Mouse (Mus musculus): Measurements from ENCODE around the gene Spag4. TPM values are rescaled to one million over a fixed set of nuclear protein-coding genes. Genes with fewer than 3 reads are reported as not detected.

Spag4 gene
- polyA plus RNA-seq (2012; rRNA removed): 1.1 and 1.8 TPM in 2 replicates

DNA sequence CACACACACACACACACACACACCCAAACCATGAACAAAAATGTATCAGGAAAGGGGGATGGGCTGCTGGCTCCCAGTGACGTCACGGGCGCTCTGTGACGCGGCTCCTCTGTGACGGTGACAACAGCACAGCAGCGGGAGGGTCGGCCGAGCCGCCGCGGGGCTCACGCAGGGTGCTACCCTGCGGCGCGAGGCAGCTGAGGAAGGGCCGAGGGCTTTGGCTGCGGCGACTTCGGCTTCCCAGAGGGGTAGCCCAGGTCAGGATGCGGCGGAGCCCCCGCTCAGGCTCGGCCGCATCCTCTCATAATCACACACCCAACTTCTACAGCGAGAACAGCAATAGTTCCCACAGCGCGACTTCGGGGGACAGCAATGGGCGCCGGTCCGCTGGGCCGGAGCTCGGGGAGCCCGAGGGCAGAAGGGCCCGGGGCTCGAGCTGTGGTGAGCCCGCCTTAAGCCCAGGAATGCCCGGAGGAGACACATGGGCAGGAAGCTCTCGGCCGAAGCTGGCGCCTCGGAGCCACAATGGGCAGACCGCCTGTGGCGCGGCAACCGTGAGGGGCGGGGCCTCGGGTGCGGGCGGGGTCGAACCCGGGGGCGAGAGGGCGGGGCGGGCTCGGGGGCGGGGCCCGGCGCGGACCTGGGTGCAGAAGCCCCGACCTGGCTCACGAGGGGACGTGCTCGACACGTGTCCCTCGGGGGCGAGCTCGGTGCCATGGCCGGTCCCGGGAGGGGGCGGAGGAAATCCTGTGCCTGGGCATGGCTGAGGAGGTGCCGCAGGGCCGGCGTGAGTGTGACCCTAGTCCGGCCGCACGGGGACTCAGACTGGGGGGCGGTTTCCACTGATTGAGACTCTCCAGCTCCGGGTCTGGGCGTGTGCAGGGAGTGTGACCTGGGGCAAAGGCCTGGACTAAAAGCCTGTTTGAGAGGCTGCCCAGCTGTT lies at the start of gene Spag4:
TSS of gene Spag4 (plus strand) at position 77 of the 943 bp plus-strand sequence.
- peak; percentile 71 for DNase-seq
- under 1% methylated on average over 81 of the region's 81 CpGs for whole genome bisulfite sequencing
- TF ChIP-seq POLR2A (IDR thresholded peaks at IDR 0.05; ENCODE audit: borderline replicate concordance, extremely low read depth, low read depth, low read length): no peak
- TF ChIP-seq CTCF (IDR thresholded peaks at IDR 0.05; ENCODE audit: insufficient read depth, low read length): no peak
- peak within 1 kb of the TSS; percentile 64 for H3K4me3 ChIP-seq (replicated peaks; ENCODE audit: extremely low read depth, low read depth, low read length)
- no peaks in the 10 kb centered on the region for H3K4me1 ChIP-seq (ENCODE audit: control insufficient read depth, insufficient read depth, low read length)

DNA sequence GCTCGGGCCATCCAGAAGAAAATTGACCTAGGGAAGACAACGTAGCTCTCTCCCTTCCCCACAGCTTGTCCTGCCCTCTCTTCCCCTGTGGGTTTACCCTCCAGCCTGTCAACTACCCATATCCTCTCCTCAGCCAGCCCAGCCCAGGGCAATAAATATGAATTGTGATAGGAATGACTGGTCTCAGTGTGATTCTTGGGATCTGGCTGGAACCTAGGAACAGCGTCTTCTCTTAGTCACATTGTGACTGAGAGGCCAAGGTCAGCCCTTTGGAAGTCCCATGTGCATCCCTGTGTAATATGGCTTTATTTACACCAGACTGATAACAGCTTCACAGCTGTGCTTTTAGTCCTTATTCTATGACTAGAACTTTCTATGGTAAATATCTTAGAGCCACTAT lies 46.9 kb upstream of the Spag4 start:
- 89% methylated on average over 3 of the region's 3 CpGs for whole genome bisulfite sequencing
- no peak for DNase-seq
- TF ChIP-seq POLR2A (IDR thresholded peaks at IDR 0.05; ENCODE audit: borderline replicate concordance, extremely low read depth, low read depth, low read length): no peak
- TF ChIP-seq CTCF (IDR thresholded peaks at IDR 0.05; ENCODE audit: insufficient read depth, low read length): no peak
- Histone ChIP-seq H3K4me3 (replicated peaks; ENCODE audit: extremely low read depth, low read depth, low read length) (no peak overlapping the region), H3K4me1 (ENCODE audit: control insufficient read depth, insufficient read depth, low read length) (no peaks in the 10 kb centered on the region)

DNA sequence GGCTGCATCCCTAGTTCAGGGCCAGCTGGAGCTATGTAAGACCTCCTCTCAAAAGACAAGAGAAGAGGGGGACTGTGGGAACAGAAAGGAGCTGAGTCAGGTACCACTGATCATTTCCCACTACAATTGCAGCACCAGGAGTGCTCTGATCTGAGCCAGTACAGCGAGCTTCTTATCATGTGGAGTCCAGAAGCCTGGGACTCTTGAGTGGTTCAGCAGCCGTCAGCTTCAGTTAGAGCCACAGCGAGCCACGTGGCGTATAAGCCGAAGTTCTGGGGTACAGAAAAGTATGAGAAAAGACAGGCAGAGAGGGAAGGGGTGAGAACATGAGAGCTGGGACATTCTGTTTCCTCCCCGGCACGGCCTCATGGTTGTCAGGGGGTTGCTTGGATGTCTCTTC lies 43.8 kb upstream of the Spag4 start:
- DNase-seq: no peak
- WGBS: 81% methylated on average over 8 of the region's 8 CpGs
- no peak overlapping the region for H3K4me3 ChIP-seq (replicated peaks; ENCODE audit: extremely low read depth, low read depth, low read length)
- no peaks in the 10 kb centered on the region for H3K4me1 ChIP-seq (ENCODE audit: control insufficient read depth, insufficient read depth, low read length)
- no peak for TF ChIP-seq POLR2A (IDR thresholded peaks at IDR 0.05; ENCODE audit: borderline replicate concordance, extremely low read depth, low read depth, low read length)
- no peak for TF ChIP-seq CTCF (IDR thresholded peaks at IDR 0.05; ENCODE audit: insufficient read depth, low read length)

DNA sequence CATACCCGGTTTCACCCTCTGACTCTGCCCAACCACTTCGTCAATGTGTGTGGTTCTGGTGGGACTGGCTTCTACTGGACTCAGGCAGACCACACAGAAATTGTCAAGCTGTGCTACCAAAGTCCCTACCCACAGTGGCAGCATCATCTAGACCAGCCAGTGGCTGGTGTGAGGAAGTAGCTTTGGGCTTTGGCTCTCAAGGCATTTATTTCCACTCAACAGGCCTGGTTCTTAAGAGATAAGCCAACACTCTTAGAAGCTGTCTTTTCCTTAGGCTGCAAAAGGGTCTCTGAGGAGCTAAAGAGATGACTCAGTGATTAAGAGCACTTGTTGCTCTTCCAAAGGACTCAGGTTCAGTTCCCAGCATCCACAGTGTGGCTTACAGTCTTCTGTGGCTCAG lies 43.2 kb upstream of the Spag4 start:
- WGBS: 70% methylated on average over 2 of the region's 2 CpGs
- no peak for DNase-seq
- H3K4me3 ChIP-seq (replicated peaks; ENCODE audit: extremely low read depth, low read depth, low read length): no peak overlapping the region
- no peaks in the 10 kb centered on the region for H3K4me1 ChIP-seq (ENCODE audit: control insufficient read depth, insufficient read depth, low read length)
- TF ChIP-seq POLR2A (IDR thresholded peaks at IDR 0.05; ENCODE audit: borderline replicate concordance, extremely low read depth, low read depth, low read length): no peak
- no peak for TF ChIP-seq CTCF (IDR thresholded peaks at IDR 0.05; ENCODE audit: insufficient read depth, low read length)

DNA sequence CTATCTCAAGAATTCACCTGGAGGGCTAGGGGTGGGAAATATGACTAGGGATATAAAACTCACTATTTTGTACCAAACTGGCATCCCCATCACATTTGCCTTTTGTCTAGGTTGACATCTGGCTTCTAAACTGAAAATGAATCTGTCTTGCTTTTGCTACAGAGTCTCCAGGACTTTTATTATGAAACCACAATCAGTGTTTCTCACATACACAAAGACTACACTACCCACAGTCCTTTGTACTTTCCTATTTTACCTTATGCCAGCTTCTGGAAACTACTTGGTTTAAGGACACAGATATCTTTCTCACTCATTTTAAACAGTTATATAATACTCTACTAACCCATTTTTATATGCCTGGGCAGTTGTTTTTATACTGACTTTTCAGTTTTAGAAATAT lies 39.5 kb upstream of the Spag4 start:
- Histone ChIP-seq H3K4me1 (ENCODE audit: control insufficient read depth, insufficient read depth, low read length) (no peaks in the 10 kb centered on the region), H3K4me3 (replicated peaks; ENCODE audit: extremely low read depth, low read depth, low read length) (no peak overlapping the region)
- no peak for TF ChIP-seq CTCF (IDR thresholded peaks at IDR 0.05; ENCODE audit: insufficient read depth, low read length)
- TF ChIP-seq POLR2A (IDR thresholded peaks at IDR 0.05; ENCODE audit: borderline replicate concordance, extremely low read depth, low read depth, low read length): no peak
- no peak for DNase-seq

DNA sequence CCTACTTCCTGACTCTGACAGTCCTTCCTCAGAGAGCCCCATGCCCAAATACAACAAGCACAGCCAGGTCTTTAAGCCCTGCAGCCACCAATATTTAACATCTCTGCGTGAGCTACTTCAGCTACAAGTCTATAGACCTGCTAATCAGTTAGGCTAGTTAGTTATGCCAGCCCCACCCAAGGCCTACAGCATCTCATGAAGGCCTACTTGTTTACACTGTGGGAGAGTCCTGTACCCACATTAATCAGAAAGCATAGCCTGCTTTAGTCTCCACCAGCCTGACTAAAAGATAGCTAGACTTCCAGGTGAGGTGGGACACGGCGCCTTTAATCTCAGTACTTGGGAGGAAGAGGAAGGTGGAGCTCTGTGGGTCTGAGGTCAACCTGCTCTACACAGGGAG lies 25.6 kb upstream of the Spag4 start:
- no peak for TF ChIP-seq CTCF (IDR thresholded peaks at IDR 0.05; ENCODE audit: insufficient read depth, low read length)
- TF ChIP-seq POLR2A (IDR thresholded peaks at IDR 0.05; ENCODE audit: borderline replicate concordance, extremely low read depth, low read depth, low read length): no peak
- WGBS: 88% methylated on average over 3 of the region's 3 CpGs
- no peak for DNase-seq
- Histone ChIP-seq H3K4me3 (replicated peaks; ENCODE audit: extremely low read depth, low read depth, low read length) (no peak overlapping the region), H3K4me1 (ENCODE audit: control insufficient read depth, insufficient read depth, low read length) (no peaks in the 10 kb centered on the region)

DNA sequence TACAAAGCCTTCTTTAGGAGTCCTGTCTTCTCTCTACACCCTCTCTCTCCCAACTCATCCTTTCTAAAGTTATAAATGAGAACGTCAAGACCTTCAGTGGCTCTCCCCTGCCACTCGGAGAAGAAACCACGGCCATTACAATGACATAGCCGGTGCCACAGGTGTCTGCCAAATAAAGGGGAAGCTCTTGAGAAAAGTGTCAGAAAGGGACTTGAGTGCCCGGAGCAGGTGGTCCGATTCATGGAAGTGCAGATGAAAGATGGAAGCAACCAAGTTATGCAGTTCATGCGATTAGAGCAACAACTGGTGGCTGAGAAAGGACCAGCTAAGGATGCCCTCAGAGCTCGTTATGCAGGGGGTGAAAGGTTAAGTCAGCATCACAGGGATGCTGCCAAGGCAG lies 22.1 kb upstream of the Spag4 start:
- Histone ChIP-seq H3K4me1 (ENCODE audit: control insufficient read depth, insufficient read depth, low read length) (no peaks in the 10 kb centered on the region), H3K4me3 (replicated peaks; ENCODE audit: extremely low read depth, low read depth, low read length) (no peak overlapping the region)
- WGBS: 73% methylated on average over 8 of the region's 8 CpGs
- DNase-seq: no peak
- no peak for TF ChIP-seq CTCF (IDR thresholded peaks at IDR 0.05; ENCODE audit: insufficient read depth, low read length)
- no peak for TF ChIP-seq POLR2A (IDR thresholded peaks at IDR 0.05; ENCODE audit: borderline replicate concordance, extremely low read depth, low read depth, low read length)

DNA sequence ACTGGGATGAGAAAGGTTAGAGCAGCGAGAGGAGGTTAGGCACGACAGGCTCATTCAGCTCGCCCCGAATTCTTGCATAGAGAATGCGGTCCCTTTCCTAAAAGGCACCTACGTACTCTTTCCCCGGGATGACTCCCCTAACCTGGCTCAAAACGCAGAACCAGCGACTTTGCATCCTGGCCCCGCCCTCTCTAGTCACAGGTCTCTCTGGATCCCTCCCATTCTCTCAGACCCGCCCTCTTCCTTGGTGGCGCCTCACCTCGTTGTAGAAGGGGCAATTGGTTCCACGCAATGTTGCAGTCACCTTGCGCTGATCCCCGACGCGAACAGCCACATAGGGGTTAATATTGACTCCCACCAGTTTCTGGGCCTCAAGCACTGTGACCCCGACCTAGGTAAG lies 17.0 kb upstream of the Spag4 start:
- TF ChIP-seq POLR2A (IDR thresholded peaks at IDR 0.05; ENCODE audit: borderline replicate concordance, extremely low read depth, low read depth, low read length) (no peak), CTCF (IDR thresholded peaks at IDR 0.05; ENCODE audit: insufficient read depth, low read length) (no peak)
- peak; percentile 13 for DNase-seq
- Histone ChIP-seq H3K4me3 (replicated peaks; ENCODE audit: extremely low read depth, low read depth, low read length) (no peak overlapping the region), H3K4me1 (ENCODE audit: control insufficient read depth, insufficient read depth, low read length) (no peaks in the 10 kb centered on the region)
- WGBS: 10% methylated on average over 19 of the region's 19 CpGs

DNA sequence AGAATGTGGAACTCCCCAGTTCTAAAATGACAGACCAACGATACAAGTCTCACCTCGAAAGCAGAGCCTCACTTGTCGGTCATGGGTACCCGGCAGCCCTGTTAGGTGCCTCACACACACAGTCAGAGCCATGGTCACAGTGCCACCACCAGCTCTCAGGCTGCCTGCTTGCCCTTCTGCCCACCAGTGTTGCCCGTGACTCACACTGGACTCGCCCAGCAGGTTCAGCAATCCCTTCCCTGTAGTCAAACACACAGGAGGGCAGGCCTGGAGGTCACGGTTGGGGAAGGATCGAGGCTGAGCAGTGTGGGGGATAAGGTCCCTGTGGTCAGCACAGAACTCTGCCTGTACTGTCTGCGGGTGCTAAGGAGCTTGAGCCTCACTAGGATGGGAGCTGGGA lies 12.2 kb upstream of the Spag4 start, which contains the start of gene Fer1l4:
TSS of gene Fer1l4 (minus strand) at position 132 of the 400 bp plus-strand sequence.
- WGBS: 74% methylated on average over 9 of the region's 9 CpGs

DNA sequence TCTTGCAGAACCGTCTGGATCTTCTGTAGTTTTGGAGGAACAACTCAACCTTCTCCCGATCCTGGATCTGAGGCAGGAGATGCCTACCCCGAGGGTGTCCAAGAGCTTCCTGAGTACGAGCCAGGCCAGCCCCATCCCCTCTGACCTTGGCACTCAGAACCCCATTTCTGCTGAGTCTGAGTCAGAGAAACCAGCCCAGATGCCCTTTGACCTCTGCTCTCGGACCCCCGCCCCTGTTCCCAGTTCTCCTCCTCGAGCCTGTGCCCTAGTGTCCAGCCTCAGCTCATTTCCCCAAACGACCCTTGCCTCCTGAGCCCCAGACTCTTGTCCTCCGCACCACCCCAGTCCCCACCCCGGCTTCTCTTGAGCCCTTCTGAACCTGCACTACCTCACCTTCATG lies 1.2 kb downstream of the Spag4 start:
- DNase-seq: no peak
- WGBS: 40% methylated on average over 10 of the region's 10 CpGs
- no peaks in the 10 kb centered on the region for H3K4me1 ChIP-seq (ENCODE audit: control insufficient read depth, insufficient read depth, low read length)
- no peak overlapping the region for H3K4me3 ChIP-seq (replicated peaks; ENCODE audit: extremely low read depth, low read depth, low read length)
- no peak for TF ChIP-seq CTCF (IDR thresholded peaks at IDR 0.05; ENCODE audit: insufficient read depth, low read length)
- no peak for TF ChIP-seq POLR2A (IDR thresholded peaks at IDR 0.05; ENCODE audit: borderline replicate concordance, extremely low read depth, low read depth, low read length)

More for the DNA sequence above, 12.2 kb upstream of the Spag4 start, which contains the start of gene Fer1l4:
- TF ChIP-seq POLR2A (IDR thresholded peaks at IDR 0.05; ENCODE audit: borderline replicate concordance, extremely low read depth, low read depth, low read length): no peak
- TF ChIP-seq CTCF (IDR thresholded peaks at IDR 0.05; ENCODE audit: insufficient read depth, low read length): no peak
- Histone ChIP-seq H3K4me1 (ENCODE audit: control insufficient read depth, insufficient read depth, low read length) (peaks cover 3% of the 10 kb centered on the region; the same call in 1 of the 2 replicates), H3K4me3 (replicated peaks; ENCODE audit: extremely low read depth, low read depth, low read length) (no peak within 1 kb of the TSS)
- no peak for DNase-seq

All from lung, adult 2 months (tissue).